Mouse (Mus musculus) MEL-GATA-1-ER (cell line): Measurements from ENCODE around the gene Calcoco1.

Source experiments
- DNase-seq: peaks from one replicate; pipeline ENCODE4 v3.0.0-alpha.2; 2012; ENCODE audit warnings: low read depth; ENCODE audit errors: extremely low read depth

Calcoco1 gene

GRCm38 (mm10) chr15:102721980-102722475 lies at the start of gene Calcoco1:
TSS of gene Calcoco1 (minus strand) at chr15:102722178.
- peak; percentile 99 for DNase-seq

DNA sequence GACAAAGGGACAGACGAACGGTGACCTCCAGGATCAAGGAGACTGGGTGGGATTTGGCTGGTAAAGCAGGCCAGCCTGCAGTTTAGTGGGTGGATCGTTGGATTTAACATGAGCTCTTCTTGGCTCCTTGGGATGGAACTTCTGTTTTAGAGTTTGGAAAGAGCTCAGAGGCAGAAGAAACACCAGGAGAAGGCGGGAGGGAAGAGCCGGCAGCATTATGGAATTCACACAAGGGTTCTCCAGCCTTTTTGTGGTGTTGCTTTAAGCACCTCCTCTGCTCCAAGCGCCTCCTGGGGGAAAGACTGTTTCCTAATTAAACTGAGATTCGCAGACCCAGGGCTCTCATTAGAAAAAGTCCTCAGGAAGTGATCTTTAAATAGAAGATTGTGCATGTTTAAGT lies 48.9 kb upstream of the Calcoco1 start:
- no peak for DNase-seq

- DNase-seq = peak; percentile 94
These were observed 43.2 kb upstream of the Calcoco1 start for GRCm38 (mm10) chr15:102765207-102765606.

DNA sequence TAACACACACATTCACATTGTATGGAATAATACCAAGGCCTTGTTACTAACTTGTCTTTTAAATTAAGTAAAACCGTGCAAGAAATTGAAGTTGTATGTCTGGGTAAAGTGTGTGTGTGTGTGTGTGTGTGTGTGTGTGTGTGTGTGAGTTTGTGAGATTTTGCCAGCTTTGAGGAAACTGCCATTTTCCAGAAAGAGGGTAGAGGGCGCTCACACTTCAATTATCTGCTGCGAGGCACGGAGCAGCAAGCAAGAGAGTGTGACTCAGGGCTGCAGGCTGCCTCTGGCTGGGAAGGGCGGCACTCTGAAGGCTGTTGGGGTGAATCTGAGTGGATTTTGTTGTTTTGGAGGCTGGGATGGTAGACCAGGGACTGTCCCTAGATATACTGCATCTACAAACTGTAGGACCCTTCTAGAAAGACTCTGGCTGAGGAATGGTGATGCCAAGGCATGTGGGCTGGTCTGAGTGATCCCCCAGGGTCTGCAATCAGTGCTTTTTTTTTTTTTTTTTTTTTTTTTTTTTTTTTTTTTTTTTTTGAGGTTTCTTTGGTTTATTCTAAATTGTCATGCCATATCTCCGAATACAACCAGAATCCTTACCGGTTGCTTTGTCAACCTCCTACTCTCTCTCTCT lies 39.9 kb upstream of the Calcoco1 start:
- peak; percentile 36 for DNase-seq

DNA sequence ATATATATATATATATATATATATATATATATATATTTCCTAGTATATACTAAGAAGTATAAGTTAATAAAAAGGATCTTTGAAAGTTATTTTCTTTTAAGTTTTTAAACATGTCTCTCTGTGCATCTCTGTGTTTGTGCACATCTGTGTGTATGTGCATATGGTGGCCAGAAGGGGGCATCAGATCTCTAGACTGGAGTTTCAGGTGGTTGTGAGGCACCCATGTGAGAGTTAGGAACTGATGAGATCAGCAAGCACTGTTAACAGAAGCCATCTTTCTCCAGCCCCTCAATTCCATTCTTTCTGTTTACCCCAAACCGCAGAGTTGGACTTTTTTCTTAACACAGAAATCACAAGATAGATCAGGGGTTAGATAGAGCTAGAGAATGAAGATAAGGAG lies 35.7 kb upstream of the Calcoco1 start:
- DNase-seq = no peak

- DNase-seq = no peak
These were observed 33.1 kb upstream of the Calcoco1 start for GRCm38 (mm10) chr15:102755053-102755452.

DNA sequence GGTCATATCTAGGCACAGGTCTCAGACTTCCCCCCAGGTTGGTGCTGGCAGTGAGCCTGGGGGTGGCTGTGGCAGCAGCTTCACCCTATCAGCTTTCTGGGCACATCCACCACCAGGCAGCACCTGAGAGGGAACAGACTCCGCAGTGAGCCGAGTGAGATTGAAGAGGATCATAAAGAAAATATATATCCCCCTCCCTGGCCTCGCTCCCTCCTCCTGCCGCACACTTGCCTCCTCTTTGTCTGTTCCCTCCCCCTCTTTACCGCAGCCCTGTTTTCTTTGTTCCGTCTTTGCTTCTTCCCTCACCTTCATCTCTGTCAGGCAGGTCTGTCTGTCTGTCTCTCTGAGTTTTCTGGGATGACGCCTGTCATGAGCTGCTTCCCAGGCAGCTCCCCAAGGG lies 32.4 kb upstream of the Calcoco1 start:
- DNase-seq = no peak

DNA sequence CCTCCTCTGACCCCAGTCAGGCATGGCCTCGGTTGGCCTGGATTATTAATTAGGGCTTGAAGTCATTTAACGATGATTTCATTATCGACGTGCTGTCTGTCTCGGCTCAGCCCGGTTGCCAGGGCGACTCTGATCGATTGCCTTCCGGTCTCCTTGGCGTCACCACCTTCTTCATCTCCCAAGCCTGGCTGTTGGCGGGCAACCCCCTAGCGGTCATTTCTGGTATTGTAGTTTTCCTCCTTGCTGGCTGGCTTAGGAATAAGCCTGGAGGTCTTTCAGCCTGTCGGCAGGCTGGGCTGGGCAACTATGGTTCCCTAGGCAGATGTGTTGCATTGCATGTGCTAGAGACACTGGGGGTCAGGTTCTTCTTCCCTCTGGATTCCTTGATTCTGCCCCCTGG lies 31.2 kb upstream of the Calcoco1 start:
- peak; percentile 66 for DNase-seq

GRCm38 (mm10) chr15:102752164-102752563 lies 30.2 kb upstream of the Calcoco1 start:
- DNase-seq = no peak

GRCm38 (mm10) chr15:102750241-102750640 lies 28.3 kb upstream of the Calcoco1 start:
- DNase-seq = no peak

- no peak for DNase-seq
These were observed 27.1 kb upstream of the Calcoco1 start for GRCm38 (mm10) chr15:102749103-102749502.

DNA sequence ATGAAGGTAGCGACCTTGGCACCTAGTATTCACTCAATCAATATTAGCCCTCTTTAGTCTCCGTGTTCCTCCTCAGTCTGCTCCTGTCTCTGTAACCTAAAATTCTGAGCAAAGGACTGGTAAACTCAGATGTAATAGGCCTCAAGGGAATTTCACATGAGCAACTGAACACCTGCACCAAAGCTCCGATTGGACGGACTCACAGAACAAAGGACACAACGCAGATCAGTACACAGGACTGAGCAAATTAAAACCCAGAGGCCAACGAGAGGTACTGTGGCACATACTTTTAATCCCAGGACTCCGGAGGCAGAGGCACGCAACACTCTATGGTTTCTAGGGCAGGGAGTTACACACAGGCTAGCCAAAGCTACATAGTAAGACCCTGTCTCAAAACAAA lies 25.9 kb upstream of the Calcoco1 start:
- no peak for DNase-seq

DNA sequence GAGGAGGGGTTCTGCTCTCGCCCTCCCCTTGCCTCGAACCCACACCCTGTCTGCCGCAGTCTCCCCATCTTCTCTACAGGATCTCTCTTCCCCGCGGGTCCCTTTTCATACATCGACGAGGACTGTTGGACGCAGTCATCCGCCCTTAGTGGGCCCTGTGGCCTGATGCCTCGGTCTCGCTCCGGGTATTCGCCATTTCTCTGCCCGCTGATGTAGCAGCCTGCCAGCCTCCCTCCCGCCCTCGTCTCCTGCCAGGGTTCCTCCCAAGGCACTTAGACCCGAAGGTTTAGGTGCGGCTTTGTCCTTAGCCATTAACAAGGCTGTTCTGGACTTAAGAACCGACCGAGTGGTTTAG lies 25.3 kb upstream of the Calcoco1 start:
- DNase-seq = no peak

GRCm38 (mm10) chr15:102746488-102747285 lies 24.7 kb upstream of the Calcoco1 start:
- no peak for DNase-seq

- no peak for DNase-seq
These were observed 24.1 kb upstream of the Calcoco1 start for GRCm38 (mm10) chr15:102746126-102746487.

- no peak for DNase-seq
These were observed 23.4 kb upstream of the Calcoco1 start for GRCm38 (mm10) chr15:102745387-102745786.

- no peak for DNase-seq
These were observed 22.9 kb upstream of the Calcoco1 start for GRCm38 (mm10) chr15:102744831-102745230.

- no peak for DNase-seq
These were observed 22.4 kb upstream of the Calcoco1 start for GRCm38 (mm10) chr15:102744416-102744815.

DNA sequence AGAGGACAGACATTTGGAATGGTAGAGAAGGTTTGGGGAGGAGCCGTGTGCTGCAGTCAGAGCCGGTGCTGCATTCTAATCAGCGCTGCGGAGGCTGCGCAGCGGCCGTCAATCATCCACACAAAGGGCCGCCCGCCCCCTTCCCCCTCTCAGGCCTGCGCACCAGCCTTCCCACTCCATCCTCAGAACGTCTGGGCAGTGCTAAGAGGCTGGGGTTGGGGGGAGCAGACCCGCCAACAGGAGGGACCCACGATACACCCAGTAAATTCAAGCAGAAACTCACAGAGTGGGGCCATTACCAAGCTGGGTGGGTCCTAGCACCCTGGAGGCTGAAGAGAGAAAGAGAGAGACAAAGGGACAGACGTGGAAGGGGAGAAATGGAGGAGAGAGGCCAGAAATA lies 22.0 kb upstream of the Calcoco1 start:
- no peak for DNase-seq

- DNase-seq = no peak
These were observed 21.2 kb upstream of the Calcoco1 start for GRCm38 (mm10) chr15:102743196-102743595.

GRCm38 (mm10) chr15:102742589-102742988 lies 20.6 kb upstream of the Calcoco1 start:
- peak; percentile 85 for DNase-seq

GRCm38 (mm10) chr15:102739520-102740297 lies 17.7 kb upstream of the Calcoco1 start:
- peak; percentile 59 for DNase-seq
